ENCODE assay signal across 21 mouse cellular contexts in the genomic region with DNA sequence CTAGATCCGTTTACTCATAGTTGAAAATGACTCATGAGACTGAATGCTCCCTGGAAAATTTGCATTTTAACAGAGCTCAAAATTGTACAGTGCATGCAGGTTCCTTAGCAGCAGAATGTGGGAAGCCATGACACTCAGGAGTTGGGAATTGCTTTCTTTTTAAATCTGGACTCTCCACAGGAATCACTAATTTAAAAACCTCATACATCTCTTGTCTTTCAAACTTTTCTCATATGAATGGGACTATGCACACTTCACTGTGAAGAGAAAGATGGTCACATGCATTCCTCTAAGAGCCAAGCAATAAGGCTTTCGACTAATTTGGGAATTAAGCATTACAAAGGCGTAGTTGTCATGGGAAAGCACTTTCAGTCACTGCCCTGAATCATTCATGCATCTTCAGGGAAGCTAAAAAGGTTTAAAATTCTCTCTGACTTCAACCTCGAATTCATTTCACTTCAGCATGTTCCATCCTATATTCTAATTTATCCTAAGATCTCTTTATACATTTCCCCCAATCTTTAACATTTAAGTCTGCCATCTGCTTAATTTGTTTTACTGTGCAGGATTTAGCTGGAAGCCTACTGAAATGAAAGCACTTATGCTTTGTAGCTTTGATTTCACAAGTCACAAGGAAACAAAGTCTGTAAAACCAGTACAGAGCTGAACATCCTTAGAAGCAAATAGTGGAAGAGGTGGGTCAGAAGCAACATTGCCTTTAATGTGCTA.
DNase-seq lines count a peak whose midpoint lies in the region; ATAC-seq lines count a peak whose summit lies in the region.
"Had no signal": no experiment of that assay in that cellular context is flagged by ENCODE, and none has a peak within 500 bp of the region (broad histone marks: within the 10 kb centered on the region; RNA-seq: fewer than 3 reads in every experiment).

No protein-coding gene starts in this region.

- no peak overlapping the region for H3K4me3 ChIP-seq in midbrain, embryonic 12.5 days
- H3K4me3 ChIP-seq in midbrain, embryonic 11.5 days (ENCODE audit: low read depth, low read length), result no peak overlapping the region
- no peak overlapping the region for H3K4me3 ChIP-seq in forebrain, embryonic 14.5 days (ENCODE audit: low read depth, low read length)
- H3K4me3 ChIP-seq: erythroblast, embryonic 14.5 days; heart, adult 2 months; heart, embryonic 15.5 days; liver, embryonic 12.5 days; lung, embryonic 15.5 days; neural tube, embryonic 12.5 days had no signal

- peak; percentile 99 for ATAC-seq in frontal cortex, adult (ENCODE audit: low TSS enrichment)
- ATAC-seq in midbrain, embryonic 12.5 days (ENCODE audit: low FRiP score, low read depth), result peak; percentile 41; the same call in 1 of the 2 replicates
- ATAC-seq in midbrain, embryonic 11.5 days (ENCODE audit: low FRiP score), result no peak
- ATAC-seq in forebrain, embryonic 14.5 days, result peak; percentile 68
- ATAC-seq: liver, embryonic 12.5 days had no signal

- H3K4me1 ChIP-seq in midbrain, embryonic 12.5 days, result peaks cover 5% of the 10 kb centered on the region; the same call in 1 of the 2 replicates
- H3K4me1 ChIP-seq in midbrain, embryonic 11.5 days (ENCODE audit: control insufficient read depth, insufficient read depth, low read length), result no peaks in the 10 kb centered on the region
- peaks cover 5% of the 10 kb centered on the region; the same call in 1 of the 2 replicates for H3K4me1 ChIP-seq in forebrain, embryonic 14.5 days (ENCODE audit: control insufficient read depth, insufficient read depth, low read length)
- H3K4me1 ChIP-seq: heart, embryonic 15.5 days; liver, embryonic 12.5 days; lung, embryonic 15.5 days; neural tube, embryonic 12.5 days had no signal

- WGBS in midbrain, embryonic 12.5 days, result 46% methylated on average over 4 of the region's 4 CpGs
- WGBS in midbrain, embryonic 11.5 days, result 52% methylated on average over 4 of the region's 4 CpGs
- 22% methylated on average over 4 of the region's 4 CpGs for WGBS in forebrain, embryonic 14.5 days

- intact Hi-C loops in left cerebral cortex, postnatal 36 days (cut with DNase I), result no loop called here

- no peaks in the 10 kb centered on the region for H3K9me3 ChIP-seq in midbrain, embryonic 12.5 days
- H3K9me3 ChIP-seq in midbrain, embryonic 11.5 days (ENCODE audit: control insufficient read depth, low read length), result no peaks in the 10 kb centered on the region
- H3K9me3 ChIP-seq in forebrain, embryonic 14.5 days (replicated peaks; ENCODE audit: control insufficient read depth, low read length), result no peaks in the 10 kb centered on the region
- H3K9me3 ChIP-seq: heart, embryonic 15.5 days; liver, embryonic 12.5 days; lung, embryonic 15.5 days; neural tube, embryonic 12.5 days had no signal

- H3K36me3 ChIP-seq in midbrain, embryonic 12.5 days, result no peaks in the 10 kb centered on the region
- no peaks in the 10 kb centered on the region for H3K36me3 ChIP-seq in midbrain, embryonic 11.5 days (ENCODE audit: control insufficient read depth, insufficient read depth, low read length)
- no peaks in the 10 kb centered on the region for H3K36me3 ChIP-seq in forebrain, embryonic 14.5 days (ENCODE audit: control insufficient read depth, insufficient read depth, low read length)
- H3K36me3 ChIP-seq: heart, embryonic 15.5 days; liver, embryonic 12.5 days; lung, embryonic 15.5 days; neural tube, embryonic 12.5 days had no signal

- no peak overlapping the region for H3K27ac ChIP-seq in midbrain, embryonic 12.5 days (replicated peaks)
- no peak overlapping the region for H3K27ac ChIP-seq in midbrain, embryonic 11.5 days (ENCODE audit: low read depth, low read length)
- no peak overlapping the region; the same call in 1 of the 2 replicates for H3K27ac ChIP-seq in forebrain, embryonic 14.5 days (ENCODE audit: low read depth, low read length)
- H3K27ac ChIP-seq: heart, adult 2 months; heart, embryonic 15.5 days; liver, embryonic 12.5 days; lung, embryonic 15.5 days; neural tube, embryonic 12.5 days had no signal

- DNase-seq in frontal cortex, postnatal 10 days (ENCODE audit: low spot score in 2 of 2), result no peak
- DNase-seq in midbrain, embryonic 11.5 days (ENCODE audit: low spot score, missing footprints), result no peak
- DNase-seq in forebrain, embryonic 14.5 days (ENCODE audit: low spot score), result peak; percentile 42
- peak; percentile 6 for DNase-seq in left cerebral cortex, postnatal 36 days (ENCODE audit: low spot score in 2 of 2)
- no peak for DNase-seq in cerebellum, adult 9-10 months
- DNase-seq: adrenal gland, adult 8-10 months; cerebellum, adult 11-12 months; cerebellum, postnatal 36 days; heart, adult 2 months; kidney, adult 2 months; kidney, postnatal 4 days; right cerebral cortex, postnatal 14 days; thymus, postnatal 25 days had no signal

- no peaks in the 10 kb centered on the region for H3K27me3 ChIP-seq in midbrain, embryonic 12.5 days
- H3K27me3 ChIP-seq in midbrain, embryonic 11.5 days (ENCODE audit: control insufficient read depth, insufficient read depth, low read length), result no peaks in the 10 kb centered on the region
- H3K27me3 ChIP-seq in forebrain, embryonic 14.5 days (replicated peaks; ENCODE audit: control insufficient read depth, insufficient read depth, low read length), result no peaks in the 10 kb centered on the region
- H3K27me3 ChIP-seq: CH12.LX; heart, embryonic 15.5 days; liver, embryonic 12.5 days; lung, embryonic 15.5 days; neural tube, embryonic 12.5 days had no signal

- no peak overlapping the region for H3K4me2 ChIP-seq in midbrain, embryonic 12.5 days (replicated peaks)
- no peak overlapping the region for H3K4me2 ChIP-seq in midbrain, embryonic 11.5 days
- H3K4me2 ChIP-seq in forebrain, embryonic 14.5 days (ENCODE audit: low read length), result no peak overlapping the region
- H3K4me2 ChIP-seq: heart, embryonic 15.5 days; liver, embryonic 12.5 days; lung, embryonic 15.5 days; neural tube, embryonic 12.5 days had no signal

- no peak overlapping the region for H3K9ac ChIP-seq in midbrain, embryonic 12.5 days (replicated peaks)
- no peak overlapping the region for H3K9ac ChIP-seq in midbrain, embryonic 11.5 days (ENCODE audit: low read length)
- H3K9ac ChIP-seq in forebrain, embryonic 14.5 days (ENCODE audit: low read length), result no peak overlapping the region
- H3K9ac ChIP-seq: heart, embryonic 15.5 days; liver, embryonic 12.5 days; lung, embryonic 15.5 days; neural tube, embryonic 12.5 days had no signal

Comparison
In these comparisons a context has a peak if more than half of its experiments do, and no peak if none do; other contexts are left out.
1. DNase-seq: peak in forebrain, embryonic 14.5 days (single experiment) and left cerebral cortex, postnatal 36 days (2 of 2); none in frontal cortex, postnatal 10 days (0 of 2), midbrain, embryonic 11.5 days (single experiment) and cerebellum, adult 9-10 months (single experiment).